Mouse (Mus musculus): ENCODE measurements around the gene Drd4.

Drd4 gene

DNA sequence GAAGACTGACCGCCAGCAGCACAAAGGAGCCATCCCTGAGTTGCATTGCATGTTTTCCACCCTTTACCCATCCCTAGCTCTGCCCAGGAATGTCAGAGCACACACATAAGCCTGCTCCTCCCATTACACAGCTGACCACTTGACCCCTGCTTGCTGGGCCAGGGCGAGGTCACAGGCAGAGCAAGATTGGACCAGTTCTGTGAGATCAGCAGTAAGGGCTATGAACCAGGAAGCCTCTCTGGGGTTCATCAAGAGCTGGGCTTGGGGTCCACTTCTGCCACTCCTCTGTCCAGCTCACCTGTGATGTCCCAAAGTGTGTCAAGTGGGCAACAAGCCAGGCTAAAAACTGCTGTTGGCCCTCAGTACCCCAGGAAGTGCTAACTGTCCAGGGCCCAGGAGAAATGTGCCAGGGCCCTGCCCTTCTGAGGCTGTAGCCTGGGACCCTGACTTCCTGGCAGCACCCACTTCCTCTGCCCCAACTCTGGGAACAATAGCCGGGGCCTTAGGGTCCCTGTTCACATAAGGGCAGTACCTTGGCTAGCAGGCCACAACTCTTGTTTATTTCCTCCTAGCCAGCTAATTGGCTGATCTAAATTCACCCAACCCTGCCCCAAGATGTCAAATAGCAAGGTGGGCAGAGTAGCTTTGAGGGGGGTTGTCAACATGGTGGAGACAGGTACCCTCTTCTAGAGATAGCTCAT is 46.1 kb downstream of the Drd4 start:
- DNase-seq: peak; percentile 32

DNA sequence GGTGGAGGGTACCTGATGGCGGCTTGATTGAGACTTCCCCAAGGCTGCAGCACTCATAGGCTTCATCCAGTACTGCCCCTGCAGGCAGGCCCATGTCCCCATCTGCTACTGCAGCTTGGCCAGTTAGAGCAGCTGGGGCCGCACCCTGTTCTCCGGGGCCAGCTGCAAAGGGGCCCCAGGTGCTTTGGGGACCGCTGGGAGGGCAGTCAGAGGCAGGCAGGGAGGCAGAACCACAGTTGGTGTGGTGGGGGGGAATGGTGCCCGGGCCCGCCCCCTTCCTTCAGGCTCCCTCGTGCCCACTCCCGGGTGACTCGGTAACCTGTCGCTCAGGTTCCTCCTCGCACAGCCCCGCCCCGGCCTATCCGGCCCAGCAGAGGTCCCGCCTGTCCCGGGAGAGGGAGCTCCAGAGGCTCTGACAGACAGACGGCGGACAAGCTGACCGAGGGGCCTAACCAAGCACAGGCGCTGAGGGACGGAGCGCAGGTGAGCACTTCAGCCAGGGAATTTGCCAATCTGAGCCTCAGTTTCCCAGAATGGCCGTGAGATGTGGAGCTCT is 46.8 kb downstream of the Drd4 start, which contains the start of gene Eps8l2:
TSS of gene Eps8l2 (plus strand) at position 305 of the 556 bp plus-strand sequence.
- peak; percentile 40 for DNase-seq

DNA sequence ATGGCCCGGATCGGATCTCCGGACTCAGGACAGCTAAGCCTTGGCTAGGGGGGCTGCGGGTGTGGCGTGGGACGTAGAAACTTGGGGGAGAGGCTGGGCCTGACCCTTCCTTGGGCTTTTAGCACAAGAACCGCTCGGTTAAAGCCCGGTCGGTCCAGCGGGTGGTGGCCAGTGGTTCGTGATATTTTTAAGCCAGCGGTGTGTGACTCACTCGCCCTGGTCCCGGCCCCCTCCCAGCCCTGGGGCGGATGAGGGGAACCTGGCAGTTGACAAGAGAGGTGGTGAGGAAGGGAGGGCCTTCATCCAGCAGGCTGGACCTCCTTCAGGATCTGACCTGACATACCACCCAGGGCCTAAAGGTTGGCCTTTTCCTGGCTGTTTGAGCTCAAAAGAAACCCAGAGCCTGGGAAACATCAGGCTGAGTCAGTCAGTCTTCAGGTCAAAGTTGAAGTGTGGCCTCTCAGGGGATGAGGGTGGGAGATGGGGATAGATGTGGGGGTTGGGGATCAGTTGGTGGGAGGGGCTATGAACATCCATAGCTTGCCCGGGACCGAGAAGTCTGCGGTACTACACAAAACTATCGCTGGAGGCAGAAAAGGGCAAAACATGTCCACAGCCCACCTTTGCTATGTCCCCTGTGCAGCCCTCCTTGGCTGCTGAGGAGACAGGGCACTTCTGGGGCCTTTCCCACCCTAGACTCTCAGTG is 47.6 kb downstream of the Drd4 start:
- no peak for DNase-seq

DNA sequence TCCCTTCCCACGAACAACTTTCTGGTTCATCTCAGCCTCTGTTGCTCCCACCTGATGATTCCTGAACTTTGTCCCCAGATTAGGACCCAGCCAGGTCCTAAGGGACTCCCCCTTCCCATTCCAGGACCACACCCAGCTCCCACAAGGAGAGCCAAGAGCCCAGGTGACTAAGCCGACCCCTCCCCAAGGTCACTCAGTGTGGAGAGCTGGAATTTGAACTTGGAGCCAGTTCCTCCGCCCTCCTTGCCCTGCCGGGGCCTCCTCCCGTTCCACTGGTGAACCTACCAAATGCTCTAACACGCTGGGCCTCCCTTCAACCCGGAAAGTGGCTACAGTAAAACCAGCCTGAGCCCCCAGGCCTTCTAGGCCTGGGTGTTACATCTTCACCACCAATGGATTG is 48.2 kb downstream of the Drd4 start:
- DNase-seq: no peak

DNA sequence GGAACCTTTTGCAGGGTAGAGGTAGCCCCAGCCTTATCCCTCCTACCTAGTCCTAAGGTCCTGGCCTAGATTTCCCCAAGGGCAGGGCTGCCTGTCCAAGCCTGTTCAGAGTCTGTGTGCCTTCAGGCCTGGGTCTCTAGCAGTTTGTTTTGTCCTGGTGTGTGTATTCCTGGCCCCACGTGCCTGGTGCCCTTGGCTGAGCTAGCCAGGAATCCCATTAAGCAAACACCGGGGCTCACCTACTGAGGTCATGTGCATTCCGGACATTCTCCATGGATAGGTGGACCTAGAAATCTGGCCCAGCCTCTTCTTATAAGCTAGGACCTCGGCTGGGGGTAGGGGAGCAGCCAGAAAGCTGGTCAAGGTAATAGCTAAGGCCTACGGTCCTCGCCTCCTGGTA is 48.7 kb downstream of the Drd4 start:
- no peak for DNase-seq

DNA sequence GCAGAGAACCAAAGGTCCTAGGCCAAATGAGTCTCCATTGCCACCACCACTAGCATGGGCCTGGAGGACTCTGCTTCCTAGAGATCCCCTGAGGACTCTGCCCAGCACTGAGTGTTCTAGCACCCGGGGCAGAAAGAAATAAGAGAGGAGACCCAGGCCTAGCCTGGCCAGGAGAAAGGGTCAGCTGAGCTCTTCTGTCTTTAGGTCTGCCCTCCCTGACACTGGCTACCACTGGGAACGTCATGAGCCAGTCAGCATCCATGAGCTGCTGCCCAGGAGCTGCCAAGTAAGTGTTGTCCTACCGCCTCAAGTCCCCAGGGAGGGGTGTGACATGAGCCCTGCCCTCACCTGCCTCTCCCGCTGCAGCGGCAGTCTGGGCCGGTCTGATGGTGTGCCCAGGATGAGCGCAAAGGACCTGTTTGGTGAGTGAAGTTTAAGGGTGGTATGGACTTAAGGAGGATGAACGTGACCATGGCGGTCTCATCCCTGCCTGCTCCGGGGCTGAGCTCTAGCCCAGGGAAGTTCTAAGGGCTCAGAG is 50.0 kb downstream of the Drd4 start:
- DNase-seq: no peak

DNA sequence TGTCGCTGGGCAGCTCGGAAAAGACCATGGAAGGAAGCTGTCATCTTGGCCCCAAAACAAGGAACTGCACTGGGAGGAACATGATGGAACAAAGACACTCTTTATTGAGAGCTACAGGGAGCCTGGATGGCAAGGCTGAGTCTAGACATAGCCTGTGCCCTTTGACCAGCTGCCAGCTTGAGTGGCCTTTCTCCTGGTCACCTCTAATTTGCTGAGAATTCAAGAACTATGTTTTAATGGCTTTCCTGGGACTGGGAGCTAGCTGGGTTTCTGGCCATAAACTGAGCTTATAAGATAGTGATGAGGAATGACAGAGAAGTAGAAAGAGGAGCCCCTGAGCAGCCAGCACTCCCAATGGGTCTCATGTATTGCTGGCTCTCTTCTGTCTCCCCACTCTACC is 51.4 kb downstream of the Drd4 start:
- no peak for DNase-seq

DNA sequence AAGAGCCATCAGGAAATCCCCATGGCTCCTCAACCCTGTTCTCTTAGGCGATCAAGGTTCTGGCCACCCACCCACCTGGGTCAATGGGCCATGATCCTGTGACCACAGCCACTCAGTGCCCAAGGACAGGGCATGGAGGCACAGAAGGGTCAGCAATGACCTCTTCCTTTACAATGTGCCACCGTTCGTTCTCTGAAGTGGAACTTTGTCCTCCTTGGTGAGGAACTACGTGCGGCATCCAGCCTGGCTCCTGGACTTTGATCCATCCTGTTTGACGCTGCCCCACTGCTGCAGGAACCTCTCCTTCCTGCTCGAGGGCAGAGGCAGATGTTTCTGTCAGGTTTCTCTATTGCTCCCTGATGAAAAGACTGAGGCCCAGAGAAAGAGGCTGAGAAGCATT is 51.9 kb downstream of the Drd4 start:
- DNase-seq: no peak

DNA sequence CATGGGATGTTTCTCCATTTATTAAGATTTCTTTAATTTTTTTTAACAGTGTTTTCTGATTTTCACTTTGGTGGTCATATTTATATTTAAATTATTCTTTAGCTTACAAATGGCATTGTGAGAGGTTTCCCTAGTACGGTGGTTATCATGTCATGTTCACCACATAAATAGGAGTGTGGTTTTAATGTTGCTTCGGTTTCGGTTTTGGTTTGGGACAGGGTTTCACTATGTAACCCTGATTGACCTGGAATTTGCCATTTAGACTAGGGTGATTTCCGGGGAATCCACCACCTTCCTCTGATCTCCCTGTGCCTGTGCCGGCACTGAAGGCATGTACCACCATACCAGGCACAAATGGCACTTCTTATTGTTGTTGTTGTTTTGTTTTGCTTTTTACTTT is 53.0 kb downstream of the Drd4 start:
- no peak for DNase-seq

All from cerebellum, adult 11-12 months (tissue).